Mouse (Mus musculus) MEL (cell line): ENCODE results near the gene Bcl2l1.

Experiments used
- CHD2 ChIP-seq: IDR thresholded peaks from 2 replicates; pipeline ENCODE4 v1.6.1; 2011; ENCODE audit warnings: low read length, improper control_type of control experiment
- CTCF ChIP-seq, 3 experiments: IDR thresholded peaks in 2 of 3; conservative IDR thresholded peaks in 1 of 3; 2 replicates each; pipeline ENCODE4 v1.5.1; 2011 to 2012; ENCODE audit warnings: low read length in 3 of 3, low read depth in 2 of 3, mild to moderate bottlenecking in 2 of 3, improper control_type of control experiment in 1 of 3, inconsistent platforms in 1 of 3, mixed read lengths in 1 of 3, moderate library complexity in 1 of 3; ENCODE audit not compliant: control insufficient read depth in 1 of 3, insufficient read depth in 1 of 3, poor library complexity in 1 of 3, severe bottlenecking in 1 of 3
- E2F4 ChIP-seq: IDR thresholded peaks from 2 replicates; pipeline ENCODE4 v1.6.1; 2011; ENCODE audit warnings: low read depth, low read length, improper control_type of control experiment, borderline replicate concordance
- EP300 ChIP-seq, 2 experiments: IDR thresholded peaks; 2 replicates each; pipeline ENCODE4 v1.6.1; 2011; ENCODE audit warnings: improper control_type of control experiment in 2 of 2, low read length in 2 of 2, low read depth in 1 of 2, mild to moderate bottlenecking in 1 of 2
- ETS1 ChIP-seq: IDR thresholded peaks from 2 replicates; pipeline ENCODE4 v1.6.1; 2012; ENCODE audit warnings: low read depth, mild to moderate bottlenecking, inconsistent platforms, low read length, improper control_type of control experiment, moderate library complexity
- GABPA ChIP-seq: IDR thresholded peaks from 2 replicates; pipeline ENCODE4 v1.6.1; 2012; ENCODE audit warnings: low read depth, mild to moderate bottlenecking, inconsistent platforms, low read length, improper control_type of control experiment, moderate library complexity
- HCFC1 ChIP-seq: IDR thresholded peaks from 2 replicates; pipeline ENCODE4 v1.6.1; 2012; ENCODE audit warnings: low read depth, mild to moderate bottlenecking, inconsistent platforms, low read length, improper control_type of control experiment, moderate library complexity
- MXI1 ChIP-seq: IDR thresholded peaks from 2 replicates; pipeline ENCODE4 v1.6.1; 2011; ENCODE audit warnings: mild to moderate bottlenecking, low read depth, low read length, improper control_type of control experiment
- MYC ChIP-seq: IDR thresholded peaks from 2 replicates; pipeline ENCODE4 v1.6.1; 2011; ENCODE audit warnings: low read depth, mild to moderate bottlenecking, low read length, improper control_type of control experiment, moderate library complexity
- NELFE ChIP-seq: IDR thresholded peaks from 2 replicates; pipeline ENCODE4 v1.6.1; 2011; ENCODE audit warnings: low read depth, low read length, improper control_type of control experiment
- POLR2A ChIP-seq, 2 experiments: IDR thresholded peaks; 2 replicates each; pipeline ENCODE4 v1.6.1; 2011 to 2012; ENCODE audit warnings: low read length in 2 of 2, mild to moderate bottlenecking in 2 of 2, control low read depth in 1 of 2, improper control_type of control experiment in 1 of 2, low read depth in 1 of 2, moderate library complexity in 1 of 2; ENCODE audit not compliant: control insufficient read depth in 1 of 2, insufficient read depth in 1 of 2, poor library complexity in 1 of 2
- POLR2AphosphoS2 ChIP-seq: IDR thresholded peaks from 2 replicates; pipeline ENCODE4 v1.6.1; 2011; ENCODE audit warnings: low read length, improper control_type of control experiment
- TAL1 ChIP-seq: IDR thresholded peaks from 2 replicates; pipeline ENCODE4 v1.6.1; 2012; ENCODE audit warnings: mild to moderate bottlenecking, inconsistent platforms, low read length, moderate library complexity, mixed read lengths
- ZC3H11A ChIP-seq: IDR thresholded peaks from 2 replicates; pipeline ENCODE4 v1.6.1; 2012; ENCODE audit warnings: low read depth, mild to moderate bottlenecking, inconsistent platforms, low read length, improper control_type of control experiment

DNA sequence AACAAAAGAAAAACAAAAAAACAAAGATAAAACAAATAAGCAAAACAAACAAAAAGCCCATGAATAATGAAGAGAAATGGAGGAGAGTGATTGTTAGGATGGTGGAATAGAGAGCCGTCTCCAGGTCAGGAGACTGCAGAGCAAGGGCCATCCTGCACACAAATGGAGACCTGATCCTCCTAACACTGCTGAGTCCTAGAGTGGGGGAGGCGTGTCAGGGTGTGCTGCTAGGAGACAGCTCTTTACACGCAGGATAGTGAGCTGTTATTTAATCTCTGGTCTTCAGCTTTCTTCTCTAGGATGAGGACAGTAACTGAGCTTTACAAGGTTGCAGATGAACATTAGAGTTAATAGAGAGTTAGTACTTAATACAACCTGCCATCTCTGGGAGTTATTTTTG, 31.1 kb upstream of the Bcl2l1 start:
- TF ChIP-seq CTCF (IDR thresholded peaks at IDR 0.05 in 2 of 3, conservative IDR thresholded peaks at IDR 0.05 in 1 of 3; ENCODE audit: control insufficient read depth in 1 of 3, insufficient read depth in 1 of 3, low read depth in 2 of 3, low read length in 3 of 3, poor library complexity in 1 of 3, severe bottlenecking in 1 of 3): no peak
- no peak for TF ChIP-seq E2F4
- TF ChIP-seq POLR2A (IDR thresholded peaks at IDR 0.05; ENCODE audit: control insufficient read depth in 1 of 2, insufficient read depth in 1 of 2, low read depth in 1 of 2, low read length in 2 of 2, poor library complexity in 1 of 2): no peak
- TF ChIP-seq ETS1: no peak
- TF ChIP-seq NELFE: no peak
- TF ChIP-seq HCFC1: no peak
- TF ChIP-seq GABPA: no peak
- no peak for TF ChIP-seq MYC
- no peak for TF ChIP-seq TAL1
- TF ChIP-seq ZC3H11A: no peak
- TF ChIP-seq MXI1: no peak
- TF ChIP-seq CHD2: no peak
- no peak for TF ChIP-seq POLR2AphosphoS2
- no peak for TF ChIP-seq EP300 (IDR thresholded peaks at IDR 0.05; ENCODE audit: low read depth in 1 of 2, low read length in 2 of 2)
